Mouse (Mus musculus): Measurements from ENCODE around the gene Clca3a1.
"Not testable (repeated sequence)": the region's sequence is repeated elsewhere in the genome, so short reads cannot be mapped to it uniquely, and the experiment has no call there.

DNA sequence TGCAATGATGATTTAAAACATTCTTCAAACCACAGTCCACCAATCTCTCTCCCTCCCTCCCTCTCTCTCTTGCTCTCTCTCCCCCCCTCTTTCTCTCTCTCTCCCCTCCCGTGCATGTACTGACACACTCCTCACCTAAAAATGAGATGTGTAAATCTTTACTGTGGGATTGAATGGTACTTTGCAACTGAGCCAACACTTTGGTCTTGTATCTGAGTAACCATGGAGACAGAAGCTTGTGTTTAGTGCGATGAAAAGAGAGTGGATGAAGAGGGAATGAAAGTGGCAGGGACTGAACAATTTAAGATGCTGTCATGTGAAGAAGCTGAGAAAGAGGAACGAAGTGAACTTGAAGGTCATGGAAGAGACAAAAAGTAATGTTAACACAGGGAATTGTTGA lies 13.1 kb downstream of the Clca3a1 start:
- not testable (repeated sequence) for TF ChIP-seq POLR2A (IDR thresholded peaks at IDR 0.05; ENCODE audit: extremely low read depth, insufficient read depth, low read length); CTCF (IDR thresholded peaks at IDR 0.05; ENCODE audit: low read depth, low read length)
